Mouse (Mus musculus): ENCODE results near the gene Kdm2a.

DNA sequence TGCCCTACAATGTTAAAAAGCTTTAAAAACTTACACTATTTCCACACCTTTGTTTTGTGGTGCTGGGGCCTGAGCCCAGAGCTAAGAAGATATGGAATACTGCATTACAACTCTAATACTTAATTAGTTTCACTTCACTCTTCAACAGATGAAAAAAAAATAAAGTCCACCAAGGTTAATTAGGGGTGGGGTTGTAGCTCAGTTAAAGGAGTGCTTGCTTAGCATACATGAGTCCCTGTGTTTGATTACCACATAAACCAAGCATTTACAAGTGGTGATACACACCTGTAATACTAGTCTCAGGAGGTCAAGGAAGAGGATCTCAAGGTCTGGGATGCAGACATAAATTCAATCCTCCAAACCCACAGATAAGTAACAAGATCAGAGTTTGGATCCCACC, 10.8 kb downstream of the Kdm2a start:
- TF ChIP-seq POLR2A (IDR thresholded peaks at IDR 0.05; ENCODE audit: low read depth, low read length) (no peak), MAX (IDR thresholded peaks at IDR 0.05; ENCODE audit: low read length) (no peak), NELFE (IDR thresholded peaks at IDR 0.05; ENCODE audit: low read depth, low read length) (no peak), USF1 (IDR thresholded peaks at IDR 0.05; ENCODE audit: low read depth, low read length) (no peak)
